Mouse (Mus musculus): ENCODE measurements around the gene Dhcr24. TPM values are rescaled to one million over a fixed set of nuclear protein-coding genes. Genes with fewer than 3 reads are reported as not detected.

The Dhcr24 gene
- polyA plus RNA-seq, 2 experiments from 2014 or later, result 4.5 to 7.7 TPM

GRCm38 (mm10) chr4:106560213-106560845 lies 509 bp upstream of the Dhcr24 start:
- peak; percentile 50 for ATAC-seq

DNA sequence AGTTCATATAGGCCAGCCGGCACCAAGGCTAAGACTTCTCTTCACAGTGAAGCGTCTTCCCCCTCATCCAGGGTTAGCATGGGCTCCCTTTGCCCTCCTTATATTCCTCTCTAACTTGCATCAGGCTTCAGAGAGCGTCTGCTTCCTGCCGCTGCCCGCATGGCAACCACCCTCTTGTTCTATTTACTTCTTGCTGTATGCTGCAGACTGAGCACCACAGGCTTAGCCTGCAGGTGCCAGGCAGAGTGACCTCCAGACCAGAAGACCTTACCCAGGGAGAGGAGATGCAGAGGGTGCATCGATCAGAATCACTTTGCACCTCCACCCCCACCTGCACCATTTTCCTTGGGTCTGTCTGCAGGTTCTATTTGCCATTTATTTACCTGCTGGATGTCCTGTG lies 1.2 kb downstream of the Dhcr24 start:
- no peak for ATAC-seq

DNA sequence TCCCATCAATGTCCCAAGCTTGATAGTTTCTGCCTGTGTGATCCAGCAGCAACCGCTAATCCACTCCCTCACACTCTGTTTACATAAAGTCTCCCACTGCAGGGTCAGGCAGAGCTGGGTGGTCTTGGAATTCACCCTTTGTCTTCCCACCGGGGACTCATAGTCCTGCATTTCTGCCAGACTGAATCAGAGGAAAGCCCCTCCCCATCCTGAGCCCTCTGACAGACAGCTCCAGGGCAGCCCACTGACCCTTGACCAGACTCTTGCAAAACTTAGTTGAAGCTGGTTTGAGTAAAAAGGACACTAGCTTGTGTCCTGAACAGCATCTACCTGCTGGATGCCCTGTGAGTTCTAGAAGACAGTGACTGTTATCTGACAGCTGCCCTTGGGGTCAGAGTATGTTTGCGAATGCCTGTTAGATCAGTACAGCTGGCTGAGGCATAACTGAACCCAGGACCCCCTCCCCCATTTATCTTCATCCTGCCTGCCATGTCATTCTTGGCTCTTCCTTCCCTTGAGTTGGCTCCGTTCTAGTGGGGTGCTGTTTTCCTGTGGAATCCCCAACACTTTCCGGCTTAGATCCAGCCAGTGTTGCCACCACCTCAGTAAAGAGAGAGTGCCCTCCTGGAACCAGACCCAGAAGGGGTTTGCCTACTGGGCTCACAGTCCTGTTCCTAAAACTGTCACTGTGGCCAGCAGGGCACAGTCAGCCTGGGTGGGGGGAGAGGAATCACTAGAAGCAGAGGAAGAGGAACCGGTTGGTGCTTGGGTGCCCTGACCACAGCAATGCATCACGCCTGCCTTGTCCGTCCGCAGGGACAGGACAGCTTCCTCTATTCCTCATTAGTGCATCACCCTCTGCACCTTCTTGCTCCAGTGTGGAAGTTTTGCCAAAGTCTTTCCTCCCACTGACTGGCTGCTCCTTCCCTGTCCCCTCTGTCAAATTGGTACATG lies 2.3 kb downstream of the Dhcr24 start:
- ATAC-seq, result no peak

GRCm38 (mm10) chr4:106564161-106564560 lies 3.3 kb downstream of the Dhcr24 start:
- no peak for ATAC-seq

- ATAC-seq, result no peak
These were observed 8.8 kb downstream of the Dhcr24 start for GRCm38 (mm10) chr4:106569680-106570079.

DNA sequence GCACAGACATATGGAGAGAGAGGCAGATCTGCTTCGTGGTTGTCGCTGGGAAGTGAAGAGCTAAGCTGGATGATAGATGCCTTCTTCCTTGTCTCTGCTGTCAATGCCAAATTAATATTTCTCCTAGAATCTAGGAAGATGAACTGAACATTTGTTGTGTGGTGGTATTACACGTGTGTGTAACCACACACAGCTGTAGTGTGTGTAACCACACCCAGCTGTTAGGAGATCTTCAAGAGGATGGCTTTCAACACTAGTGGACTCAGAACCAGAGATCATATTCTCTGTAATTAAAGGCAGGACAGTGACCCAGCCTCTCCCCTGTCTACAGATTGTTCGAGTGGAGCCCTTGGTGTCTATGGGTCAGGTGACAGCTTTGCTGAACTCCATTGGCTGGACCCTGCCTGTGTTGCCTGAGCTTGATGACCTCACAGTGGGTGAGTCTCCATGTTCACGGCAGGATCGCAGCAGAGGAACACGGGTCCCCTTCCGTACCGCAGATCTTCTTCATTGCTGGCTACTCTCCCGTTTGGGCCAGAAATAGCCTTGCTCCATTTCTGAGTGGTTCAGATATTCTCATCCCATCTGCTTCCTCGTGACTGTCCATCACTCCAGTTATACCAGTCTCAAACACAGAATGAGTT lies 10.4 kb downstream of the Dhcr24 start:
- no peak for ATAC-seq

- ATAC-seq, result no peak
These were observed 14.2 kb downstream of the Dhcr24 start for GRCm38 (mm10) chr4:106575022-106575421.

DNA sequence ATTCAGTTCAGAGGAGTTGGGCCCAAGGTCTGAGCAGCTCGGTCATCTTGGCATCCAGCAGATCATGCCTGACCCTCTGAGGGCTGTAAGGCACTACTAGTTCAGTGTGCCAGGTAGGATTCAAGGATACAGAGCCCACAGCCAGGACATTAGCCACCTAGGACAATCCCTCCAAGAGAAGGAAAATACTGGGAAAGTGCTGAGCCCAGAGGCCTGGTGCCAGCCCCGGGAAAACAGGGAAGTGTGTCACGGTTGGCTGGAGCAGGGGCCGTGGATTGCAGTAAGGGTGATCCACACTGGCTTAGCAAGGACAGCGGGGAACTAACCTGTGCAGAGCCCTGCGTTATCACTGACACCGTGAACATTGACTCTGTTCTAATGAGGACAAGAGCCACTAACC lies 16.7 kb downstream of the Dhcr24 start:
- ATAC-seq, result no peak

- ATAC-seq, result no peak
These were observed 20.5 kb downstream of the Dhcr24 start for GRCm38 (mm10) chr4:106581176-106581864.

DNA sequence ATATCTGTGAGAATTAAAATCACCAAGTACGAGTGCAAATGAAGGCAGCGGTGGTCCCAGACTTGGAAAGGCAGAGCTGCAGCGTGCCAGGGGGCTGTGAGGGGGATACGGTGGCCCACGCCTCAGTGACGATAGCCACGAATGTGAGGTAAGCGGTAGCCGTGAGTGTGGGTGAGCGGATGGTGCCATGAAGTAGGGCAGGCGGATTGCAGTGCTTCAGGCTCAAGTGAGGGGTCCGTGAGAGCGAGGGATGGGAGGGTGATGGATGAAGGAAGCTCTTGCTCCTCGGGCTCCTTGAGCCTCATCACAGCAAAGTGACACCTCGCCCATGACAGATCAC lies 21.0 kb downstream of the Dhcr24 start:
- ATAC-seq, result no peak

DNA sequence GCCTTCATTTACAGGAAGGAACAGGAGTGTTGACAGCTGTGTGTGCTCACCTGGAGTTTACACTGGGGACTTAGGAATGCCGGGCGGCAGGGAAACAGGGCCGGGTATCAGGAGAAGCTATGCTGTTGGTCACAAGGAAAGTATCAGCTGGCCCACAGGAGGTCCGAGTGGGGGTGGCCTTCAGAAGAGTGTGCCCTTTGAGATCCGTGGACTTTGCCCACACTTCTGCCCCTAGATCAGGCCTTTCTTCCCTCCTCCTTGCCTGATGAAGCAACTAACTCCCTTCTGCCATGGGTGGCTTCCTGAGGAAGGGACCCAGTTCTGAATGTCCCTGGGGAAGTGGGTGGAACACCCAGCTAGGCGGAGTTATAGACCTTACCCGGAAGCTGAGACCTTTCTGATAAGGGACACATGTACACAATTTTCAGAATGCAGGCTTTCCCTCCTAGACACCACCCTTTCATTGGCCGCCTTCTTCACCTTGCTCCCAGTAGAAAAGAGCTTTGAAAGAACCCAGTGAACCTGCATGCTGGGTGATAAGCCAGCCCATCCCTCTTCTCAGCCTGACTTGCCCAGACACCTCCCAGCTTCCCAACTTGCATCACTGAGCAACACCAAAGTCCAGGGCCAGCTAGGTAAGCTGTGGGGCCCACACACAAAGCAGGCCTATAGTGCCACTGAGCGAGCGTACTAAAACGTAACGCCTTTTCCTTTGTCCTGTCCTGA lies 21.8 kb downstream of the Dhcr24 start:
- no peak for ATAC-seq

GRCm38 (mm10) chr4:106584665-106585064 lies 23.8 kb downstream of the Dhcr24 start:
- ATAC-seq, result no peak

DNA sequence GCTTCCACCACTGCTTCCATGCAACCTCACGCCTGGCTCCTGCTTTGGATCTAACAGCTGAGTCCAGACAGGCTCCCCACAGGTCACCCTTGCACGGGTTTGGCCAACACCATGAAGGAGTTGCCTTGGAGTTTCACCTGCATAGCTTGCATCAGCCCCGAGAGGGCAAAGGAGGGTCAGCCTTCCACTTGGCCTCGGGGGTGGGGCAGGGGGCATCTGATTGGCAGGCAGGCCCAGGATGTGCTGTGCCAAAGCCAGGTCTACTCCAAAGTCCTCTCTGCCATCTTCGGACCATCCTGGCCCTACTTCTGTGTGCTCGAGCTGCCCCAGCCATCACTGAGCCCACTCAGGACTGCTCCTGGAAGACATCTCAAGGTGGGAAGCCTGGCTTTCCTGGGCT lies 26.2 kb downstream of the Dhcr24 start:
- no peak for ATAC-seq

GRCm38 (mm10) chr4:106590142-106590541 lies 29.3 kb downstream of the Dhcr24 start:
- peak; percentile 85 for ATAC-seq

DNA sequence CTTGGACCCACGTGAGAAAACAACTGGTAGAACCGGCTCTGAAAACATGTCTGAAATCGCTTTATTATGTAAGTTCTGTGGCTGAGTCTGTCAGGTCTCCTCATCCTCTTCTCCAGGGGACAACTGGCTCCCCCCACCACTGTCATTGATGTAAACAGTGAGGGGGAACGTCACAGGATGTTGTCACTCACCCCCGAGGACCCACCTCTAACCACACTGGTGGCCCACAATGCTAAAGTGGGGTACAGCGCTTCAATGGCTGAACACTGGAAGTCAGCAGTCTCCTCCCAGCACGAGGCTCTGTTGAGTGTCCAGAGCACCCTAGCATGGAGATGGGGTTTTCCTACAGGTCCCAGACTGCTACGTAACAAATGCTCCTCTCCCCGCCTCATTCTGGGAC lies 30.0 kb downstream of the Dhcr24 start:
- no peak for ATAC-seq

- ATAC-seq, result no peak
These were observed 32.8 kb downstream of the Dhcr24 start for GRCm38 (mm10) chr4:106593636-106594035.

DNA sequence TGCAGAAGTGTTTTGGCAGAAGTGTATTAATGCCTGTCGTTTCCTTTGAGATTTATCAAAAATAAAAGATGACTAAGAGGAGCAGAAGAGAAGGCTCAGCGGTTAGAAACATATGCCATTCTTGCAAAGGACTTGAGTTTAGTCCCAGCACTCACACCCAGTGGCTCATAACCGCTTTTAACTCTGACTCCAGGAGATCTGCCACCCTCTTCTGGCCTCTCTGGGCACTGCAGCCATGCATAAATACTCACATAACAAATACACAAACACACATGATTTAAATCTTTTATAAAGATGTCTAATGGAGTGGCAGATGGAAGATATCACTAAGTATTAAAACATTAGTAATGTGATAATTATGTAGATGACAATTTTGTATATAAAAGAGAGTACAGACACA lies 35.4 kb downstream of the Dhcr24 start:
- ATAC-seq, result no peak

- ATAC-seq, result no peak
These were observed 36.2 kb downstream of the Dhcr24 start for GRCm38 (mm10) chr4:106597055-106597454.

GRCm38 (mm10) chr4:106597741-106598140 lies 36.9 kb downstream of the Dhcr24 start:
- ATAC-seq, result no peak

GRCm38 (mm10) chr4:106599415-106599814 lies 38.6 kb downstream of the Dhcr24 start:
- ATAC-seq, result no peak

GRCm38 (mm10) chr4:106600770-106601169 lies 39.9 kb downstream of the Dhcr24 start:
- no peak for ATAC-seq

Measured in activated CD4-positive, CD25-positive, alpha-beta regulatory T cell, adult 4 months (primary cell).